Mouse (Mus musculus) MEL (cell line): ENCODE data around the gene Gm13694. TPM values are rescaled to one million over a fixed set of nuclear protein-coding genes. Genes with fewer than 3 reads are reported as not detected.
"Not testable (repeated sequence)": the region's sequence is repeated elsewhere in the genome, so short reads cannot be mapped to it uniquely, and the experiment has no call there.

Experiments used
- DNase-seq: peaks from one replicate; pipeline ENCODE4 v3.0.0; 2011; ENCODE audit warnings: low read depth, low spot score
- H3K27ac ChIP-seq: 2 replicates; pipeline ENCODE4 v1.5.1; 2012; ENCODE audit warnings: low read depth, mild to moderate bottlenecking, control low read depth, low read length, moderate library complexity; ENCODE audit not compliant: control insufficient read depth
- H3K27me3 ChIP-seq, 2 experiments: fragments of 150-350 bp in 1 of 2; sonication (generic) in 1 of 2; 2 replicates each; pipeline ENCODE4 v1.6.1; 2012; ENCODE audit warnings: low read length in 2 of 2, mild to moderate bottlenecking in 2 of 2, improper control_type of control experiment in 1 of 2, moderate library complexity in 1 of 2; ENCODE audit not compliant: insufficient read depth in 2 of 2, control insufficient read depth in 1 of 2
- H3K36me3 ChIP-seq, 2 experiments: 2 replicates each; pipeline ENCODE4 v1.6.1; 2012 to 2014; ENCODE audit warnings: low read length in 2 of 2, improper control_type of control experiment in 1 of 2, inconsistent platforms in 1 of 2, mild to moderate bottlenecking in 1 of 2; ENCODE audit not compliant: insufficient read depth in 2 of 2, control insufficient read depth in 1 of 2
- H3K4me1 ChIP-seq, 2 experiments: fragments of 150-350 bp in 1 of 2; sonication (generic) in 1 of 2; 2 replicates each; pipeline ENCODE4 v1.6.1; 2012; ENCODE audit warnings: low read length in 2 of 2, improper control_type of control experiment in 1 of 2, mild to moderate bottlenecking in 1 of 2; ENCODE audit not compliant: insufficient read depth in 2 of 2, control insufficient read depth in 1 of 2
- H3K4me3 ChIP-seq, 2 experiments: fragments of 150-350 bp in 1 of 2; sonication (generic) in 1 of 2; 2 replicates each; pipeline ENCODE4 v1.5.1; 2012; ENCODE audit warnings: low read depth in 2 of 2, low read length in 2 of 2, mild to moderate bottlenecking in 2 of 2, moderate library complexity in 2 of 2, control low read depth in 1 of 2, improper control_type of control experiment in 1 of 2; ENCODE audit not compliant: control insufficient read depth in 1 of 2, insufficient read depth in 1 of 2
- H3K79me2 ChIP-seq: 2 replicates; pipeline ENCODE4 v1.6.1; 2012; ENCODE audit warnings: mild to moderate bottlenecking, low read length, moderate library complexity; ENCODE audit not compliant: control insufficient read depth, poor library complexity, insufficient read depth
- H3K9ac ChIP-seq: 2 replicates; pipeline ENCODE4 v1.6.1; 2012; ENCODE audit warnings: low read depth, mild to moderate bottlenecking, control low read depth, low read length, moderate library complexity; ENCODE audit not compliant: control insufficient read depth, poor library complexity, severe bottlenecking
- H3K9me3 ChIP-seq: fragments of 150-350 bp; sonication (generic); replicated peaks from 2 replicates; pipeline ENCODE4 v1.6.1; 2012; ENCODE audit warnings: mild to moderate bottlenecking, low read length, improper control_type of control experiment, moderate library complexity; ENCODE audit not compliant: insufficient read depth
- ETS1 ChIP-seq: IDR thresholded peaks from 2 replicates; pipeline ENCODE4 v1.6.1; 2012; ENCODE audit warnings: low read depth, mild to moderate bottlenecking, inconsistent platforms, low read length, improper control_type of control experiment, moderate library complexity
- MAX ChIP-seq: IDR thresholded peaks from 2 replicates; pipeline ENCODE4 v1.6.1; 2011; ENCODE audit warnings: low read length, improper control_type of control experiment
- MAZ ChIP-seq: IDR thresholded peaks from 2 replicates; pipeline ENCODE4 v1.6.1; 2012; ENCODE audit warnings: low read depth, mild to moderate bottlenecking, inconsistent platforms, low read length, improper control_type of control experiment
- MEF2A ChIP-seq: IDR thresholded peaks from 2 replicates; pipeline ENCODE4 v1.6.1; 2014; ENCODE audit warnings: low read depth, mild to moderate bottlenecking, inconsistent platforms, low read length, improper control_type of control experiment; ENCODE audit not compliant: poor library complexity, insufficient replicate concordance, severe bottlenecking; ENCODE audit errors: extremely low read depth
- MXI1 ChIP-seq: IDR thresholded peaks from 2 replicates; pipeline ENCODE4 v1.6.1; 2011; ENCODE audit warnings: mild to moderate bottlenecking, low read depth, low read length, improper control_type of control experiment
- MYB ChIP-seq: IDR thresholded peaks from 2 replicates; pipeline ENCODE4 v1.6.1; 2011; ENCODE audit warnings: mild to moderate bottlenecking, low read depth, low read length, improper control_type of control experiment
- MYC ChIP-seq: IDR thresholded peaks from 2 replicates; pipeline ENCODE4 v1.6.1; 2011; ENCODE audit warnings: low read depth, mild to moderate bottlenecking, low read length, improper control_type of control experiment, moderate library complexity
- POLR2AphosphoS2 ChIP-seq: IDR thresholded peaks from 2 replicates; pipeline ENCODE4 v1.6.1; 2011; ENCODE audit warnings: low read length, improper control_type of control experiment
- POLR2AphosphoS5 ChIP-seq: IDR thresholded peaks from 2 replicates; pipeline ENCODE4 v1.6.1; 2012; ENCODE audit warnings: low read depth, borderline replicate concordance, mild to moderate bottlenecking, inconsistent platforms, low read length, moderate library complexity, mixed read lengths
- SIN3A ChIP-seq: IDR thresholded peaks from 2 replicates; pipeline ENCODE4 v1.6.1; 2012; ENCODE audit warnings: low read length, improper control_type of control experiment, inconsistent platforms
- TCF12 ChIP-seq: IDR thresholded peaks from 2 replicates; pipeline ENCODE4 v1.6.1; 2014; ENCODE audit warnings: low read depth, mild to moderate bottlenecking, inconsistent platforms, low read length, improper control_type of control experiment, moderate library complexity
- USF1 ChIP-seq: IDR thresholded peaks from 2 replicates; pipeline ENCODE4 v1.6.1; 2014; ENCODE audit warnings: low read depth, mild to moderate bottlenecking, inconsistent platforms, low read length, improper control_type of control experiment, moderate library complexity
- ZC3H11A ChIP-seq: IDR thresholded peaks from 2 replicates; pipeline ENCODE4 v1.6.1; 2012; ENCODE audit warnings: low read depth, mild to moderate bottlenecking, inconsistent platforms, low read length, improper control_type of control experiment
- ZKSCAN1 ChIP-seq: IDR thresholded peaks from 2 replicates; pipeline ENCODE4 v1.6.1; 2012; ENCODE audit warnings: low read depth, mild to moderate bottlenecking, inconsistent platforms, low read length, improper control_type of control experiment, moderate library complexity
- ZNF384 ChIP-seq: IDR thresholded peaks from 2 replicates; pipeline ENCODE4 v1.6.1; 2012; ENCODE audit warnings: low read depth, mild to moderate bottlenecking, inconsistent platforms, low read length, improper control_type of control experiment
- polyA plus RNA-seq, 2 experiments: library from polyadenylated mRNA; stranded (reverse) in 1 of 2; unstranded in 1 of 2; fragments of >175 nt in 1 of 2; fragments of >200 nt in 1 of 2; gene quantifications; 2 replicates each; pipeline versions ENCODE4 v1.2.1 to v1.2.4; 2012; ENCODE audit warnings: low replicate concordance in 2 of 2, low read depth in 1 of 2; ENCODE audit not compliant: insufficient read length in 2 of 2, insufficient read depth in 1 of 2, missing spikeins in 1 of 2
- total RNA-seq: library from RNA; depleted of rRNA; stranded (reverse); fragments of 300-350 nt; gene quantifications from 2 replicates; pipeline ENCODE4 v1.2.3, GENCODE M21; 2012

Gene Gm13694
- total and polyA plus RNA-seq, 3 experiments: 0.08 TPM; not detected in 1

DNA sequence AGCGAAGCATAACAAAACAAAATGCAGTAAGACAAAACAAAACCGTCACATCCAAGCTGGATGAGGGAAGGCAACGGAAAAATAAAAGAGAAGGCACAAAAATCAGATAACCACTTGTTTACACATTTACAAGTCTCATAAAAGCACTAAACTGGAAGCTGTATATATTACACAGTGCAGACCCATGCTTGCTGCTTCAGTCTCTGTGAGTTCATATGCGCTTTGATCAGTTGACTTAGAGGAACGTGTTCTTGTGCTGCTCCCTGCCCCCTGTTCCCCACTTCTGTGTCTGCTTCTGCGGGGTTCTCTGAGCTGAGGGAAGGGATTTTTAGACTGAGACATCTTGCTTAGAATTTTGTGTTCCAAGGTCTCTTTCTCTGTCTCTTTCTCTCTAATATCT lies 35.8 kb downstream of the Gm13694 start:
- no peak overlapping the region for H3K4me3 ChIP-seq
- TF ChIP-seq MYB (no peak), MEF2A (no peak), ZC3H11A (no peak), POLR2AphosphoS2 (no peak), ZNF384 (no peak), USF1 (no peak), SIN3A (no peak), ETS1 (no peak), MAX (no peak)
- no peaks in the 10 kb centered on the region for H3K4me1 ChIP-seq
- peaks cover 0 to 2% of the 10 kb centered on the region in 2 experiments; a peak in 1 of 4 replicates for H3K27me3 ChIP-seq
- H3K79me2 ChIP-seq: no peaks in the 10 kb centered on the region
- no peaks in the 10 kb centered on the region for H3K36me3 ChIP-seq
- DNase-seq: no peak
- no peak overlapping the region for H3K27ac ChIP-seq
- no peaks in the 10 kb centered on the region for H3K9me3 ChIP-seq
- no peak overlapping the region for H3K9ac ChIP-seq

DNA sequence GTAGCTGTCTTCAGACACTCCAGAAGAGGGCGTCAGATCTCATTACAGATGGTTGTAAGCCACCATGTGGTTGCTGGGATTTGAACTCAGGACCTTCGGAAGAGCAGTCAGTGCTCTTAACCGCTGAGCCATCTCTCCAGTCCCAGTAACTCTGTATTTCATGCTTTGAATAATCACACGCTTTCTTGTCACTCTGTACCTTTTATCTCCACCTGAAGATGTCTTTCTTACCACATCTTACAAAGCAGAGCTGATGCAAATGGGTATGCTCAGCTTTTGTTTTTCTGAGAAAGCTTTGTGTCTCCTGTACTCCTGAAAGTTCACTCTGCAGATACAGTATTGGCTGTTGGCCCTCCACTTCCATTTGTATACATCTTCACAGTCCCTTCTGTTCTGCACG lies 37.6 kb downstream of the Gm13694 start:
- H3K36me3 ChIP-seq, H3K4me1 ChIP-seq, DNase-seq, H3K9me3 ChIP-seq, H3K27ac ChIP-seq, H3K79me2 ChIP-seq, H3K27me3 ChIP-seq, H3K4me3 ChIP-seq, H3K9ac ChIP-seq: not testable (repeated sequence)

DNA sequence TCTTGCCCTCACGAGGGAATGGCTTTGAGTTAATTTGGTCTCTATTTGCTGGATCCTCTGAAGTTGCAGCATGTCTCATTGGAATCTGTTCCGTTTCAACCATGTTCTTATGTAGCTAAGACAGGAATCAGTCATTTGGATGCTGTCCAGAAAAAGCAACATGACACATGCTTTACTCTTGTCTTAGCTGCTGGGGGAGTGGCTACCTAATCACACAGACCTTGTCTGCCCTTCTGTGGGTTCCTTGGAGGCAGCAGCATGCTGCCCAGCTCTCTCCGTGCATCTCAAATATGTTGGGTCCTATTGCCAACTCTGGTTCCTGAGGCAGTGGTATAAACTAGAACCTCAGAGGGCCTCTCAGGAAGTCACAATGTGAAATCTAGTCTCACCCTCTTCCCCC lies 39.6 kb downstream of the Gm13694 start:
- DNase-seq: peak; percentile 38
- no peaks in the 10 kb centered on the region for H3K36me3 ChIP-seq
- H3K4me3 ChIP-seq: no peak overlapping the region
- no peaks in the 10 kb centered on the region; a peak in 1 of 4 replicates for H3K27me3 ChIP-seq
- no peaks in the 10 kb centered on the region for H3K4me1 ChIP-seq
- H3K27ac ChIP-seq: no peak overlapping the region
- no peaks in the 10 kb centered on the region for H3K9me3 ChIP-seq
- TF ChIP-seq ZKSCAN1 (no peak), MYC (no peak), TCF12 (no peak), MXI1 (no peak), POLR2AphosphoS5 (no peak), ZC3H11A (no peak), USF1 (no peak), MAZ (no peak)
- no peaks in the 10 kb centered on the region for H3K79me2 ChIP-seq
- H3K9ac ChIP-seq: no peak overlapping the region
